Mouse (Mus musculus) MEL (cell line): ENCODE measurements at regions not wholly inside any gene's neighbourhood (a gene's known extent, or its start where the extent isn't known, plus 50 kb on each side); places are given as distances from the start of the nearest gene placed in this dataset.

Experiments
- CHD2 ChIP-seq: IDR thresholded peaks from 2 replicates; pipeline ENCODE4 v1.6.1; 2011; ENCODE audit warnings: low read length, improper control_type of control experiment
- CTCF ChIP-seq, 3 experiments: IDR thresholded peaks in 2 of 3; conservative IDR thresholded peaks in 1 of 3; 2 replicates each; pipeline ENCODE4 v1.5.1; 2011 to 2012; ENCODE audit warnings: low read length in 3 of 3, low read depth in 2 of 3, mild to moderate bottlenecking in 2 of 3, improper control_type of control experiment in 1 of 3, inconsistent platforms in 1 of 3, mixed read lengths in 1 of 3, moderate library complexity in 1 of 3; ENCODE audit not compliant: control insufficient read depth in 1 of 3, insufficient read depth in 1 of 3, poor library complexity in 1 of 3, severe bottlenecking in 1 of 3
- EP300 ChIP-seq, 2 experiments: IDR thresholded peaks; 2 replicates each; pipeline ENCODE4 v1.6.1; 2011; ENCODE audit warnings: improper control_type of control experiment in 2 of 2, low read length in 2 of 2, low read depth in 1 of 2, mild to moderate bottlenecking in 1 of 2
- GATA1 ChIP-seq: IDR thresholded peaks from 2 replicates; pipeline ENCODE4 v1.6.1; 2011; ENCODE audit warnings: low read depth, low read length, improper control_type of control experiment
- MAFK ChIP-seq: IDR thresholded peaks from 2 replicates; pipeline ENCODE4 v1.6.1; 2011; ENCODE audit warnings: low read depth, mild to moderate bottlenecking, low read length, improper control_type of control experiment, borderline replicate concordance
- MAX ChIP-seq: IDR thresholded peaks from 2 replicates; pipeline ENCODE4 v1.6.1; 2011; ENCODE audit warnings: low read length, improper control_type of control experiment
- POLR2A ChIP-seq, 2 experiments: IDR thresholded peaks; 2 replicates each; pipeline ENCODE4 v1.6.1; 2011 to 2012; ENCODE audit warnings: low read length in 2 of 2, mild to moderate bottlenecking in 2 of 2, control low read depth in 1 of 2, improper control_type of control experiment in 1 of 2, low read depth in 1 of 2, moderate library complexity in 1 of 2; ENCODE audit not compliant: control insufficient read depth in 1 of 2, insufficient read depth in 1 of 2, poor library complexity in 1 of 2
- SMC3 ChIP-seq: IDR thresholded peaks from 2 replicates; pipeline ENCODE4 v1.6.1; 2011; ENCODE audit warnings: low read depth, low read length, improper control_type of control experiment
- TBP ChIP-seq: IDR thresholded peaks from 2 replicates; pipeline ENCODE4 v1.8.0; 2011; ENCODE audit warnings: low read depth, low read length, improper control_type of control experiment
- UBTF ChIP-seq: IDR thresholded peaks from 2 replicates; pipeline ENCODE4 v1.6.1; 2012; ENCODE audit warnings: low read depth, mild to moderate bottlenecking, inconsistent platforms, low read length, improper control_type of control experiment, moderate library complexity, borderline replicate concordance; ENCODE audit not compliant: insufficient read depth
- ZC3H11A ChIP-seq: IDR thresholded peaks from 2 replicates; pipeline ENCODE4 v1.6.1; 2012; ENCODE audit warnings: low read depth, mild to moderate bottlenecking, inconsistent platforms, low read length, improper control_type of control experiment
- ZMIZ1 ChIP-seq: IDR thresholded peaks from 2 replicates; pipeline ENCODE4 v1.6.1; 2012; ENCODE audit warnings: low read depth, mild to moderate bottlenecking, inconsistent platforms, low read length, improper control_type of control experiment, moderate library complexity

DNA sequence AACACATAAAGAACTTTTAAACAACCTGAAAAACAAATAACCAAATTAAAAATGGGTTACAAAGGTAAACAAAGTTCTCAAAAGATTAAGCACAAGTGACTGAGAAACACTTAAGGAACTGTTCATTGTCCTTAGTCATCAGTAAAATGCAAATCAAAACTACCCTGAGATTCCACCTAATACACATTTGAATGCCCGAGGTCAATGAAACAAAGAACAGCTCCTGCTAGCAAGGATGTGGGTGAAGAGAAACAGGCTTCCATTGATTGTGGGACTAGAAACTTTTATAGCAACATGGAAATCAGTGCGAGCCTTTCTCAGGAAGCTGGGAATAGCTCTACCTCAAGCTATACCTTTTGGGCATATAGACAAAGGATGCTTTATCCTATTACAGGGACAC lies 184.7 kb upstream of the Tars start:
- TF ChIP-seq MAFK (no peak), TBP (no peak), MAX (no peak), GATA1 (no peak), EP300 (IDR thresholded peaks at IDR 0.05; ENCODE audit: low read depth in 1 of 2, low read length in 2 of 2) (no peak), ZC3H11A (no peak), CHD2 (no peak), UBTF (no peak), POLR2A (IDR thresholded peaks at IDR 0.05; ENCODE audit: control insufficient read depth in 1 of 2, insufficient read depth in 1 of 2, low read depth in 1 of 2, low read length in 2 of 2, poor library complexity in 1 of 2) (no peak), SMC3 (no peak), CTCF (IDR thresholded peaks at IDR 0.05 in 2 of 3, conservative IDR thresholded peaks at IDR 0.05 in 1 of 3; ENCODE audit: control insufficient read depth in 1 of 3, insufficient read depth in 1 of 3, low read depth in 2 of 3, low read length in 3 of 3, poor library complexity in 1 of 3, severe bottlenecking in 1 of 3) (no peak), ZMIZ1 (no peak)
